Mouse (Mus musculus) E14TG2a.4 (cell line): ENCODE results near the gene Arid3a.

Experiments used
- CTCF ChIP-seq: conservative IDR thresholded peaks from 2 replicates; pipeline ENCODE4 v1.5.1; 2014; ENCODE audit warnings: low read length
- NANOG ChIP-seq: IDR thresholded peaks from 2 replicates; pipeline ENCODE4 v1.6.1; 2014; ENCODE audit warnings: borderline replicate concordance, low read length, mixed read lengths

GRCm38 (mm10) chr10:79877174-79877573, 49.7 kb upstream of the Arid3a start:
- TF ChIP-seq CTCF (no peak), NANOG (no peak)
